Mouse (Mus musculus): Measurements from ENCODE around the gene D930020B18Rik.

DNA sequence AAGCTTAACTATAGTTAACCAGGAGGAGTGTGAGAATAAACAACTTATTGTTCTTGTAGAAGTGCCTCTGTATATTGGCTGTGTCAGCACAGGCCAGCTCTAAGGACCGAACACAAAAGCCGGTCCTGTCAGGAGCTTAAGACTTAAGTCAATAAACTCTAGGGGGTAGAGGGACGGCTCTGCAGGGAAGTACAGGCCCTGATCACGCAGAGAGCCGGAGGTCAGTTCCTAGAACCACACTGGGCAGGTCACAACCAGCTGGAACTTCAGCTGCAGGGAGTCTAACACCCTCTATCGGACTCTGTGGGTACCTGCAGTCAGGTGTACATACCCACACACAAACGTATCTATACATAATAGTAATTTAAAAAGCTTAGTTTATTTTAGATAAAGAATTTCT, 25.5 kb upstream of the D930020B18Rik start:
- TF ChIP-seq CTCF (IDR thresholded peaks at IDR 0.05; ENCODE audit: extremely low read depth, insufficient read length, insufficient replicate concordance, low read depth, low read length), result no peak
- no peak for TF ChIP-seq POLR2A (IDR thresholded peaks at IDR 0.05; ENCODE audit: low read depth, low read length)
